Mouse (Mus musculus) brain, embryonic 14.5 days (tissue): ENCODE measurements around the gene Folr2. TPM values are rescaled to one million over a fixed set of nuclear protein-coding genes. Genes with fewer than 3 reads are reported as not detected.

ENCODE experiments used
- DNase-seq: peaks from one replicate; pipeline ENCODE4 v3.0.0-alpha.2; 2011; ENCODE audit warnings: low read depth
- CTCF ChIP-seq: fragments of 200-500 bp; IDR thresholded peaks from 2 replicates; pipeline ENCODE4 v1.5.1; 2012; ENCODE audit warnings: inconsistent platforms, mild to moderate bottlenecking, moderate library complexity, borderline replicate concordance; ENCODE audit not compliant: insufficient read depth, insufficient read length; ENCODE audit errors: extremely low read depth
- POLR2A ChIP-seq: fragments of 200-500 bp; IDR thresholded peaks from 2 replicates; pipeline ENCODE4 v1.6.1; 2012; ENCODE audit warnings: mild to moderate bottlenecking, inconsistent platforms, borderline replicate concordance; ENCODE audit not compliant: poor library complexity, insufficient read depth, insufficient read length, severe bottlenecking; ENCODE audit errors: extremely low read depth
- polyA plus RNA-seq: library from polyadenylated mRNA; depleted of rRNA; stranded (reverse); fragments of >200 nt; gene quantifications from 2 replicates; pipeline ENCODE4 v1.2.3, GENCODE M21; 2012; rRNA removed

Folr2 gene
- polyA plus RNA-seq, 1 experiment, result 4.5 TPM

DNA sequence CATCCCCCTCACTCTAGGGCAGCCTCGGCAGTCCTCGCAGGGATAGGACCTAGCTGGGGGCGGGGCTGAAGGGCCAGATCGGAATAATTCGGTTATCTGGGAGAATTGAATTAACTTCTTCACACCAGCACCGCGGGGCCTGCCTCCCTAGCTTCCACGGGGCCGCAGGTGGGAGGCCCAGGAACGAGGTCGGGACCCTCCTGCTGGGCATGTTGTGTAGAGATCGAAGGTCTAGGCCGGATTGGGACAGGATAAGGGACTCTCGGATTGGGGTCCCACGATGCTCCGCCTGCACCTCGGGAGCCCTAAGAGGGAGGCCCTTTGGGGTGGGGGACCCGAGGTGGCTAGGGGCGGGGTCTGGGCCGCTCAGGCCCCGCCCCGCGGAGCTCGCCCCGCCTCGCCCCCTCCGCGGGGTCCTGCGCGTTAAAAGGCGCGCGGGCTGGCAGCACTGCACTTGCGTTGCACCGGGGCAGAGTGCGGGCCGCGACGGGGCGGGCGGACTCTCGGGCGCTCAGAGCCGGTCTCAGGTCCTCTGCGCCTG, 39.1 kb downstream of the Folr2 start, which contains the start of gene Phox2a:
Gene Phox2a, plus strand, starts transcription at position 453 of the 541 bp plus-strand sequence.
- TF ChIP-seq CTCF (no peak), POLR2A (no peak)
- DNase-seq, result no peak

Other genes starting within 250 kb of the Folr2 start
- gene Clpb, start 193.6 kb downstream of the Folr2 start, polyA plus RNA-seq, result 20.1 and 25.4 TPM in 2 replicates
- gene Phox2a, start 38.9 kb downstream of the Folr2 start, polyA plus RNA-seq, result 0.87 and 3.1 TPM in 2 replicates
- 29.9 and 36.2 TPM in 2 replicates for gene Inppl1, start 19.0 kb downstream of the Folr2 start, polyA plus RNA-seq
- gene Anapc15, start 6.5 kb upstream of the Folr2 start, polyA plus RNA-seq, result 88.7 and 115 TPM in 2 replicates
- 16.3 and 25.3 TPM in 2 replicates for gene Folr1, start 13.6 kb upstream of the Folr2 start, polyA plus RNA-seq
- 169 and 197 TPM in 2 replicates for gene Lamtor1, start 48.7 kb upstream of the Folr2 start, polyA plus RNA-seq
- 0.18 and 0.33 TPM in 2 replicates for gene Tomt, start 49.2 kb upstream of the Folr2 start, polyA plus RNA-seq
- gene Lrrc51, start 76.7 kb upstream of the Folr2 start, polyA plus RNA-seq, result 10.8 and 13.1 TPM in 2 replicates
- gene Numa1, start 76.9 kb upstream of the Folr2 start, polyA plus RNA-seq, result 72.1 and 104 TPM in 2 replicates
- gene Il18bp, start 161.5 kb upstream of the Folr2 start, polyA plus RNA-seq, result 18.4 and 19.6 TPM in 2 replicates
- gene Rnf121, start 208.3 kb upstream of the Folr2 start, polyA plus RNA-seq, result 65.8 and 95.5 TPM in 2 replicates
- 44.4 and 63.2 TPM in 2 replicates for gene Xndc1, start 208.3 kb upstream of the Folr2 start, polyA plus RNA-seq
- gene Xntrpc, start 208.5 kb upstream of the Folr2 start, polyA plus RNA-seq, result 5.7 and 7.7 TPM in 2 replicates
- 3.4 and 5.8 TPM in 2 replicates for gene Trpc2, start 225.9 kb upstream of the Folr2 start, polyA plus RNA-seq
- 0.34 and 0.39 TPM in 2 replicates for gene Art1, start 244.5 kb upstream of the Folr2 start, polyA plus RNA-seq